7 mouse cellular contexts compared by ENCODE assay signal in the genomic region with DNA sequence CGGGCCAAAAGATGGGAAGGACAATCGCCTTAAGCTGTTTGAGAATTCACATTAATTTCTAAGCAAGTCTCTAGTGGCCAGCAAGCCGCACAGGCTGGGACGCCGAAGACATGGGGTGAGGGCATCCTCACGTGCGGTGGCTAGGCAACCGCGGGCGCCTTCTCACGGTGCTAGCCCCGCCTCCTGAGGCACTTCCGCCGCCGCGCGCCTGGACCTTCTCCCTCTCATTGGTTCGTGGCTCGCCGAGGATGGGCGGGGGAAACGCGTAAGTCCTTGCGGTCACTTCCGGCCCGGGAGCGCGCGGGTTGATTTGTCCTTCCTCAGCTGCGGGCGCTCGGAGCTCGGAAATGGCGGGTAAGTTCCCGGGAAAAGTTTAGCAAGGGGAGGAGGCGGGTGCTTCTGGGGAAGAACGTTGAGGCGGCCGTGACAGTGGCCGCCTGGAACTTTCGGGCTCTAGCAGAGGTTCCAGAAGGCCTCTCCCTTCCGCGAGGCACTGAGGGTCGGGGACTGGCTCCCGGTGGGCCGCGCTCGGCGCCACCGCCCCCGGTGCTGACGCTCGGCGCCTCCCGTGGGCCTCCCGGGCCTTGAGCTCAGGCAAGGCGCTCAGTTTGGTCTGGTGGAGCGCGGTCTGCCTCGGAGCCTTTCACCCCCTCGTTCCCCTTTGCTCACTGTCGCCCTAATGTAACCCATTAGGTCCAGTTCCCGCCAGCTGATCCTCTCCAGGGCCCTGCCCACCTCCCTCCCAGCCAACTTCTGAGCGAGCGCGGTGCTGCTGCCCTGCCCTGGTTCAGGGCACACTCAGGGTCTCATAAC. TPM values are rescaled to one million over a fixed set of nuclear protein-coding genes. Genes with fewer than 3 reads are reported as not detected.
A peak's percentile ranks its signal among the peaks of the same experiment; 100 is the strongest.
DNase-seq lines count a peak whose midpoint lies in the region; ATAC-seq lines count a peak whose summit lies in the region.

A gene (plus strand): TSS at position 8 of the 813 bp plus-strand sequence.

- H3K4me1 ChIP-seq in embryonic facial prominence, embryonic 11.5 days (ENCODE audit: control insufficient read depth, insufficient read depth, low read length) = no peaks in the 10 kb centered on the region
- H3K4me1 ChIP-seq in limb, embryonic 11.5 days (ENCODE audit: control insufficient read depth, insufficient read depth, low read length) = no peaks in the 10 kb centered on the region; the same call in 1 of the 2 replicates
- no peaks in the 10 kb centered on the region for H3K4me1 ChIP-seq in midbrain, embryonic 14.5 days (ENCODE audit: control insufficient read depth, insufficient read depth, low read length)

- H3K4me2 ChIP-seq in embryonic facial prominence, embryonic 11.5 days (ENCODE audit: low read depth, low read length) = peak within 1 kb of the TSS; percentile 78
- H3K4me2 ChIP-seq in limb, embryonic 11.5 days (ENCODE audit: low read depth, severe bottlenecking) = peak within 1 kb of the TSS; percentile 66
- H3K4me2 ChIP-seq in midbrain, embryonic 14.5 days (ENCODE audit: low read length) = peak within 1 kb of the TSS; percentile 82

- peak; percentile 98 for ATAC-seq in embryonic facial prominence, embryonic 11.5 days (replicated peaks; ENCODE audit: insufficient number of reproducible peaks, low FRiP score, low TSS enrichment, low read depth)
- peak; percentile 97 for ATAC-seq in limb, embryonic 11.5 days (ENCODE audit: insufficient number of reproducible peaks, low FRiP score, low TSS enrichment, low read depth)
- ATAC-seq in midbrain, embryonic 14.5 days (ENCODE audit: low FRiP score, low TSS enrichment) = peak; percentile 99

- DNase-seq in adrenal gland, postnatal 14 days = peak; percentile 98
- DNase-seq in embryonic facial prominence, embryonic 11.5 days (ENCODE audit: low spot score) = peak; percentile 99
- peak; percentile 99 for DNase-seq in heart, adult 11 months
- DNase-seq in kidney, adult 18-20 months = peak; percentile 95
- peak; percentile 98 for DNase-seq in limb, embryonic 11.5 days (ENCODE audit: low spot score)
- peak; percentile 98 for DNase-seq in midbrain, embryonic 14.5 days
- peak; percentile 88 to 92 for DNase-seq in spleen, adult 18-20 months

- H3K27me3 ChIP-seq in embryonic facial prominence, embryonic 11.5 days (ENCODE audit: control insufficient read depth, insufficient read depth, low read length) = no peaks in the 10 kb centered on the region
- H3K27me3 ChIP-seq in limb, embryonic 11.5 days (ENCODE audit: control insufficient read depth, insufficient read depth, low read length) = no peaks in the 10 kb centered on the region
- no peaks in the 10 kb centered on the region for H3K27me3 ChIP-seq in midbrain, embryonic 14.5 days (ENCODE audit: control insufficient read depth, insufficient read depth, low read length)

- peak within 1 kb of the TSS; percentile 63 for H3K4me3 ChIP-seq in embryonic facial prominence, embryonic 11.5 days (ENCODE audit: low read depth, low read length)
- H3K4me3 ChIP-seq in limb, embryonic 11.5 days (ENCODE audit: low read depth, low read length) = peak within 1 kb of the TSS; percentile 73
- peak within 1 kb of the TSS; percentile 81 for H3K4me3 ChIP-seq in midbrain, embryonic 14.5 days (replicated peaks; ENCODE audit: low read depth, low read length)

- peak within 1 kb of the TSS; percentile 53; the same call in 1 of the 2 replicates for H3K27ac ChIP-seq in embryonic facial prominence, embryonic 11.5 days (replicated peaks; ENCODE audit: low read depth, low read length)
- H3K27ac ChIP-seq in limb, embryonic 11.5 days (replicated peaks; ENCODE audit: low read depth, low read length) = peak within 1 kb of the TSS; percentile 50; the same call in 1 of the 2 replicates
- H3K27ac ChIP-seq in midbrain, embryonic 14.5 days (replicated peaks; ENCODE audit: low read depth, low read length) = no peak within 1 kb of the TSS

- WGBS in embryonic facial prominence, embryonic 11.5 days = under 1% methylated on average over 55 of the region's 66 CpGs
- WGBS in limb, embryonic 11.5 days = under 1% methylated on average over 63 of the region's 66 CpGs
- under 1% methylated on average over 60 of the region's 66 CpGs for WGBS in midbrain, embryonic 14.5 days

- peaks cover 9% of the 10 kb centered on the region; the same call in 1 of the 2 replicates for H3K36me3 ChIP-seq in embryonic facial prominence, embryonic 11.5 days (replicated peaks; ENCODE audit: control insufficient read depth, insufficient read depth, low read depth, low read length)
- H3K36me3 ChIP-seq in limb, embryonic 11.5 days (ENCODE audit: control insufficient read depth, insufficient read depth, low read length) = no peaks in the 10 kb centered on the region
- no peaks in the 10 kb centered on the region for H3K36me3 ChIP-seq in midbrain, embryonic 14.5 days (ENCODE audit: control insufficient read depth, insufficient read depth, low read length)

- no peaks in the 10 kb centered on the region for H3K9me3 ChIP-seq in embryonic facial prominence, embryonic 11.5 days (replicated peaks; ENCODE audit: control insufficient read depth, low read length)
- no peaks in the 10 kb centered on the region for H3K9me3 ChIP-seq in limb, embryonic 11.5 days (ENCODE audit: control insufficient read depth, low read length)
- H3K9me3 ChIP-seq in midbrain, embryonic 14.5 days (ENCODE audit: control insufficient read depth, low read length) = no peaks in the 10 kb centered on the region

- H3K9ac ChIP-seq in embryonic facial prominence, embryonic 11.5 days (replicated peaks; ENCODE audit: low read length) = peak within 1 kb of the TSS; percentile 74
- peak within 1 kb of the TSS; percentile 84 for H3K9ac ChIP-seq in limb, embryonic 11.5 days (ENCODE audit: low read length)
- peak within 1 kb of the TSS; percentile 49; the same call in 1 of the 2 replicates for H3K9ac ChIP-seq in midbrain, embryonic 14.5 days (replicated peaks; ENCODE audit: low read length)

RNA-seq across cellular contexts. Expression of the gene that starts here (rescaled TPM):
- total RNA-seq in adrenal gland, postnatal 14 days (2021) = 37.7 and 40.1 TPM in 2 replicates
- polyA plus RNA-seq in embryonic facial prominence, embryonic 11.5 days (2014; fragmentation: Nextera tagmentation; extraction: Ambion mirVana) = 186 and 205 TPM in 2 replicates
- 168 and 180 TPM in 2 replicates for polyA plus RNA-seq in limb, embryonic 11.5 days (2014; fragmentation: Nextera tagmentation; extraction: Ambion mirVana)
- 42.6 and 56.1 TPM in 2 replicates for polyA plus RNA-seq in midbrain, embryonic 14.5 days (2014; fragmentation: Nextera tagmentation; extraction: Ambion mirVana)
